Mouse (Mus musculus) forebrain, postnatal 0 days (tissue): ENCODE measurements around the gene Nlrc5. TPM values are rescaled to one million over a fixed set of nuclear protein-coding genes. Genes with fewer than 3 reads are reported as not detected.
A peak's percentile ranks its signal among the peaks of the same experiment; 100 is the strongest.

Experiments used
- ATAC-seq: fragments of 200-750 bp; cut with Nextera tagmentation; 2 replicates; pipeline ENCODE4 v1.8.0; 2017; ENCODE audit warnings: mild to moderate bottlenecking, moderate library complexity
- DNase-seq: peaks from one replicate; pipeline ENCODE4 v3.0.0-alpha.2; 2015
- H3K27ac ChIP-seq: fragments of 300-500 bp; sonication (generic); 2 replicates; pipeline ENCODE4 v1.5.1; 2014; ENCODE audit warnings: low read depth, mild to moderate bottlenecking, antibody characterized with exemption, low read length, moderate library complexity, mixed read lengths
- H3K27me3 ChIP-seq: fragments of 300-500 bp; sonication (generic); 2 replicates; pipeline ENCODE4 v1.6.1; 2014; ENCODE audit warnings: mild to moderate bottlenecking, low read length, mixed read lengths; ENCODE audit not compliant: insufficient read depth
- H3K36me3 ChIP-seq: fragments of 300-500 bp; sonication (generic); 2 replicates; pipeline ENCODE4 v1.6.1; 2014; ENCODE audit warnings: mild to moderate bottlenecking, moderate library complexity; ENCODE audit not compliant: insufficient read depth
- H3K4me1 ChIP-seq: fragments of 300-500 bp; sonication (generic); 2 replicates; pipeline ENCODE4 v1.6.1; 2014; ENCODE audit warnings: antibody characterized with exemption; ENCODE audit not compliant: insufficient read depth
- H3K4me2 ChIP-seq: fragments of 300-500 bp; sonication (generic); 2 replicates; pipeline ENCODE4 v1.6.1; 2014; ENCODE audit warnings: low read depth, mild to moderate bottlenecking, moderate library complexity
- H3K4me3 ChIP-seq: fragments of 300-500 bp; sonication (generic); 2 replicates; pipeline ENCODE4 v1.5.1; 2014; ENCODE audit warnings: low read depth, low read length, mixed read lengths
- H3K9ac ChIP-seq: fragments of 300-500 bp; sonication (generic); 2 replicates; pipeline ENCODE4 v1.6.1; 2014; ENCODE audit warnings: mild to moderate bottlenecking
- H3K9me3 ChIP-seq: fragments of 300-500 bp; sonication (generic); 2 replicates; pipeline ENCODE4 v1.6.1; 2016; ENCODE audit warnings: low read length
- CTCF ChIP-seq: sonication (generic); IDR thresholded peaks from 2 replicates; pipeline ENCODE4 v1.5.1; 2016; ENCODE audit warnings: antibody characterized with exemption, control low read depth, low read depth
- WGBS: fragments of 180-500 bp; shearing (Covaris S2); extraction: QIAGEN DNeasy Blood & Tissue Kit; methylation state at CpG from one replicate; pipeline ENCODE4 v1.1.7; 2014; 5-methylcytosine and 5-hydroxymethylcytosine counted together
- polyA plus RNA-seq: library from polyadenylated mRNA; unstranded; fragments of >200 nt; fragmentation: Nextera tagmentation; extraction: Ambion mirVana; gene quantifications from 2 replicates; pipeline ENCODE4 v1.2.1, GENCODE M21; 2015
- total RNA-seq: library from RNA; depleted of rRNA; stranded (reverse); fragments of >200 nt; gene quantifications from 2 replicates; pipeline ENCODE4 v1.2.3, GENCODE M21; 2014

Nlrc5 gene
- total and polyA plus RNA-seq, 2 experiments from 2014 or later, result 0.36 to 1.6 TPM

GRCm38 (mm10) chr8:94543981-94544380 lies 109.8 kb downstream of the Nlrc5 start:
- H3K4me3 ChIP-seq, result no peak overlapping the region
- no peak overlapping the region for H3K9ac ChIP-seq
- TF ChIP-seq CTCF, result no peak
- ATAC-seq, result no peak
- 81% methylated on average over 8 of the region's 8 CpGs for WGBS
- H3K4me2 ChIP-seq, result no peak overlapping the region
- no peak overlapping the region for H3K27ac ChIP-seq
- no peaks in the 10 kb centered on the region for H3K27me3 ChIP-seq
- DNase-seq, result no peak
- H3K36me3 ChIP-seq, result no peaks in the 10 kb centered on the region; the same call in 1 of the 2 replicates
- no peaks in the 10 kb centered on the region for H3K4me1 ChIP-seq
- H3K9me3 ChIP-seq, result no peaks in the 10 kb centered on the region

- no peaks in the 10 kb centered on the region; the same call in 1 of the 2 replicates for H3K36me3 ChIP-seq
- 50% methylated on average over 5 of the region's 5 CpGs for WGBS
- H3K9me3 ChIP-seq, result no peaks in the 10 kb centered on the region
- DNase-seq (no peak), ATAC-seq (no peak)
- no peak overlapping the region for H3K9ac ChIP-seq
- H3K4me1 ChIP-seq, result peaks cover 12% of the 10 kb centered on the region
- no peak overlapping the region for H3K4me2 ChIP-seq
- H3K27ac ChIP-seq, result no peak overlapping the region
- H3K4me3 ChIP-seq, result no peak overlapping the region
- no peak for TF ChIP-seq CTCF
- no peaks in the 10 kb centered on the region for H3K27me3 ChIP-seq
Observed at GRCm38 (mm10) chr8:94549041-94549440, 114.9 kb downstream of the Nlrc5 start.

DNA sequence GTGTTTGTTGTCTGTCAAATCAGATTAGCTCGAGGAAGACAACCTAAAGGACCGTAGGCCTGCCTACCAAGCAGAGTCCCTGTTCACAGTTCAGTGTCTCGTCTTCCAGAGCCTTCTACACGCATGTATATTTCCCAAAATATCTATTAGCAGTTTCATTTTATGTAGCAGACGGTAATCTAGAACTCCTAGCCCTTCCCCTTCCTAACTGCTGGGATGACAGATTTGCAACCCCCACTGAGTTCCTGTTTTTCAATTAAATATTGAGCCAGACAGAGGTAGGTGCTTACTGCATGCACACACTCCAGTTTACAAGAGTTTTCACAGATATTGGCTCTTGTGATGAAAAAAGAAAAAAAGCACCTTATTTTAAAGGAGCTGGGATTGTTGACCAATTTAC lies 115.3 kb downstream of the Nlrc5 start:
- H3K4me1 ChIP-seq, result peaks cover 12% of the 10 kb centered on the region
- no peaks in the 10 kb centered on the region for H3K9me3 ChIP-seq
- H3K36me3 ChIP-seq, result no peaks in the 10 kb centered on the region; the same call in 1 of the 2 replicates
- WGBS, result 40% methylated on average over 5 of the region's 5 CpGs
- TF ChIP-seq CTCF, result no peak
- no peak for DNase-seq
- H3K27me3 ChIP-seq, result no peaks in the 10 kb centered on the region
- ATAC-seq, result no peak
- H3K4me2 ChIP-seq, result no peak overlapping the region
- no peak overlapping the region for H3K27ac ChIP-seq
- H3K4me3 ChIP-seq, result no peak overlapping the region
- H3K9ac ChIP-seq, result no peak overlapping the region

GRCm38 (mm10) chr8:94549998-94550397 lies 115.8 kb downstream of the Nlrc5 start:
- Histone ChIP-seq H3K36me3 (no peaks in the 10 kb centered on the region; the same call in 1 of the 2 replicates), H3K4me3 (no peak overlapping the region), H3K4me1 (peaks cover 12% of the 10 kb centered on the region), H3K9ac (no peak overlapping the region), H3K27me3 (no peaks in the 10 kb centered on the region), H3K4me2 (no peak overlapping the region), H3K27ac (no peak overlapping the region), H3K9me3 (no peaks in the 10 kb centered on the region)
- DNase-seq, result no peak
- no peak for ATAC-seq
- 78% methylated on average over 5 of the region's 5 CpGs for WGBS
- no peak for TF ChIP-seq CTCF

DNA sequence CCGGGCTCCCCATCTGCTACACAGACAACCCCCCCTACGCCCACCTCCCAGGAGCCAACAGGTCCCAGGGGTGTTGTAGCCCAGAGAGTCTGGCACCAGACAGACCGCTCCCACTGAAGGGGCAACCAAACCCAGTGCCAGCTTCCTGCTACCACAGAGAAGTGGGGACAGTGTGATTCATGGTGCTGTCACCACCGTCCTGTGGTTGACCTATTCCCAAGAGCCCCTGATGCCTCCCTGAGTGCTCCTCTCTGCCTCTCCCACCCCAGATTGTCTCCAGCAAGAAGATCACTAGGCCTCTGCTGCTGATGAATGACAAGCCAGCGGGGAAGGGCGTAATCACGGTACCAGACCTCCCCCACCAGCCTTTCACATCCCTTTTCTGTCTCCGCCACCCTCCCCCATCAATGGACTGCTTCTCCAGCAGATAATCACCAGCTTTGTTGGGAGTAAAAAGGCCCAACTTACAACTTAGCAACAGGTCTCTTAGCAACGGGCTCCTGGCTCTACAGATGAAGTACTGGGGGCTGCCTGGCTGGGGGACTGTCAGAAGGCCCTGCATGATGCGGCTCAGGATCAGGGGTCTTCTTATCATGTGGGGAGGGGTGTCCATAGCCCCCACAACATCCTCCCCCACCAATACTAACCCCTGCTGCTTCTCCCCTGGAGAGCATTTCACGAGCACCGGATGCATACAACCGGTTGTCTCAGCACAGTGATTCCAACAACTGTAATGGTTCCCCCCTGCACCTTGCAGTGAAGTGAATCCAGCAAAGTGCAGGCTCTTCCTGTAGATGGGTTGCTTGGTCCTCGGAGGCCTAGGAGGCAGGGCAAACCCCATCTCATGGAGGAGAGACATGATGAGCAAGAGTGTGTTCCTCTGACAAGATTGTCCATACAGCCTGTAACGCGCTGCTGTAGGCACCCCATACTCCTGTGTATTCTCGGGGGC lies 117.6 kb downstream of the Nlrc5 start:
- Histone ChIP-seq H3K27ac (peak overlapping the region; percentile 86), H3K9me3 (no peaks in the 10 kb centered on the region), H3K9ac (no peak overlapping the region; the same call in 1 of the 2 replicates), H3K4me1 (peaks cover 12% of the 10 kb centered on the region), H3K4me3 (no peak overlapping the region), H3K4me2 (no peak overlapping the region), H3K27me3 (no peaks in the 10 kb centered on the region), H3K36me3 (no peaks in the 10 kb centered on the region; the same call in 1 of the 2 replicates)
- ATAC-seq (peak; percentile 93), DNase-seq (peak; percentile 85)
- no peak for TF ChIP-seq CTCF
- WGBS, result 22% methylated on average over 17 of the region's 17 CpGs

DNA sequence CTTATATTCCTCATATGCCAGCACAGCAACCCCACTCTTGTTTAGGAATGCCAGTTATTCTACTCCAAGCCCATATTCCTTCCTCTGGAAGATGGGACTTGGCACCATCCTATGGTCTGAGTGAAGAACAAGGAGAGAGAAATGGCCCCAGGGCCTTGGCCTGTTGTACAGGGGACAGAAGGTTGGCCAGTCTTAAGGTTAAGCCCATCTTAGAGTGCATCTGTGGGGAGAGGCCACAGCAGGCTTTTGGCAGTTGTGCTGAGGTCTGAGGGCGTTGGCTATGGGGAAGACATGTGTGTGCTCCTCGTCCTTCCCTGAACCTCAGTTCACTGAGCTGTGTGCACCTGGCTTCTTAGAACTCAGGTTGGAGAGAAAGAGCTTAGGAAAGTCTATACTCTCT lies 118.5 kb downstream of the Nlrc5 start:
- whole genome bisulfite sequencing, result 74% methylated on average over 2 of the region's 2 CpGs
- Histone ChIP-seq H3K27me3 (no peaks in the 10 kb centered on the region), H3K4me2 (no peak overlapping the region), H3K27ac (peak overlapping the region; percentile 86), H3K9me3 (no peaks in the 10 kb centered on the region), H3K9ac (no peak overlapping the region), H3K4me3 (no peak overlapping the region), H3K36me3 (no peaks in the 10 kb centered on the region; the same call in 1 of the 2 replicates), H3K4me1 (peaks cover 12% of the 10 kb centered on the region)
- TF ChIP-seq CTCF, result no peak
- DNase-seq (no peak), ATAC-seq (no peak)

GRCm38 (mm10) chr8:94557281-94557680 lies 123.1 kb downstream of the Nlrc5 start:
- Histone ChIP-seq H3K27ac (no peak overlapping the region), H3K9ac (no peak overlapping the region), H3K36me3 (no peaks in the 10 kb centered on the region; the same call in 1 of the 2 replicates), H3K4me3 (no peak overlapping the region), H3K4me1 (peaks cover under 1% of the 10 kb centered on the region; the same call in 1 of the 2 replicates), H3K9me3 (no peaks in the 10 kb centered on the region), H3K4me2 (no peak overlapping the region), H3K27me3 (no peaks in the 10 kb centered on the region)
- TF ChIP-seq CTCF, result no peak
- no peak for ATAC-seq
- 61% methylated on average over 3 of the region's 3 CpGs for whole genome bisulfite sequencing
- DNase-seq, result no peak
